Mouse (Mus musculus): ENCODE measurements around the gene Celf5. TPM values are rescaled to one million over a fixed set of nuclear protein-coding genes. Genes with fewer than 3 reads are reported as not detected.

Celf5 gene
- total and polyA plus RNA-seq, 3 experiments: 0.08 to 0.38 TPM; not detected in 1

GRCm38 (mm10) chr10:81492606-81493240 lies 10.2 kb upstream of the Celf5 start:
- no peak for DNase-seq (ENCODE audit: low read depth, low spot score)
- Histone ChIP-seq H3K9ac (ENCODE audit: control insufficient read depth, low read depth, low read length, poor library complexity, severe bottlenecking) (no peak overlapping the region), H3K4me1 (ENCODE audit: control insufficient read depth in 1 of 2, insufficient read depth in 2 of 2, low read length in 2 of 2) (peaks cover 0 to 8% of the 10 kb centered on the region in 2 experiments; a peak in 2 of 4 replicates), H3K36me3 (ENCODE audit: control insufficient read depth in 1 of 2, insufficient read depth in 2 of 2, low read length in 2 of 2) (peaks cover 0 to 7% of the 10 kb centered on the region in 2 experiments; a peak in 3 of 4 replicates), H3K4me3 (ENCODE audit: control insufficient read depth in 1 of 2, insufficient read depth in 1 of 2, low read depth in 2 of 2, low read length in 2 of 2) (no peak overlapping the region), H3K27ac (ENCODE audit: control insufficient read depth, low read depth, low read length) (no peak overlapping the region), H3K27me3 (ENCODE audit: control insufficient read depth in 1 of 2, insufficient read depth in 2 of 2, low read length in 2 of 2) (no peaks in the 10 kb centered on the region), H3K9me3 (replicated peaks; ENCODE audit: insufficient read depth, low read length) (no peaks in the 10 kb centered on the region), H3K79me2 (ENCODE audit: control insufficient read depth, insufficient read depth, low read length, poor library complexity) (peaks cover 29% of the 10 kb centered on the region)
- TF ChIP-seq MAZ (IDR thresholded peaks at IDR 0.05; ENCODE audit: low read depth, low read length): no peak
- TF ChIP-seq ZNF384 (IDR thresholded peaks at IDR 0.05; ENCODE audit: low read depth, low read length): no peak
- TF ChIP-seq TBP (IDR thresholded peaks at IDR 0.05; ENCODE audit: low read depth, low read length): no peak
- no peak for TF ChIP-seq ZC3H11A (IDR thresholded peaks at IDR 0.05; ENCODE audit: low read depth, low read length)
- no peak for TF ChIP-seq POLR2AphosphoS5 (IDR thresholded peaks at IDR 0.05; ENCODE audit: borderline replicate concordance, low read depth, low read length)

- H3K27me3 ChIP-seq (ENCODE audit: control insufficient read depth in 1 of 2, insufficient read depth in 2 of 2, low read length in 2 of 2): no peaks in the 10 kb centered on the region
- H3K9ac ChIP-seq (ENCODE audit: control insufficient read depth, low read depth, low read length, poor library complexity, severe bottlenecking): no peak overlapping the region
- peaks cover 0 to 12% of the 10 kb centered on the region in 2 experiments; a peak in 2 of 4 replicates for H3K4me1 ChIP-seq (ENCODE audit: control insufficient read depth in 1 of 2, insufficient read depth in 2 of 2, low read length in 2 of 2)
- H3K27ac ChIP-seq (ENCODE audit: control insufficient read depth, low read depth, low read length): no peak overlapping the region
- H3K79me2 ChIP-seq (ENCODE audit: control insufficient read depth, insufficient read depth, low read length, poor library complexity): peaks cover 27% of the 10 kb centered on the region
- peaks cover 0 to 7% of the 10 kb centered on the region in 2 experiments; a peak in 3 of 4 replicates for H3K36me3 ChIP-seq (ENCODE audit: control insufficient read depth in 1 of 2, insufficient read depth in 2 of 2, low read length in 2 of 2)
- no peaks in the 10 kb centered on the region for H3K9me3 ChIP-seq (replicated peaks; ENCODE audit: insufficient read depth, low read length)
- no peak for DNase-seq (ENCODE audit: low read depth, low spot score)
- no peak overlapping the region for H3K4me3 ChIP-seq (ENCODE audit: control insufficient read depth in 1 of 2, insufficient read depth in 1 of 2, low read depth in 2 of 2, low read length in 2 of 2)
- TF ChIP-seq GABPA (IDR thresholded peaks at IDR 0.05; ENCODE audit: low read depth, low read length) (no peak), MAX (IDR thresholded peaks at IDR 0.05; ENCODE audit: low read length) (no peak), ZNF384 (IDR thresholded peaks at IDR 0.05; ENCODE audit: low read depth, low read length) (no peak), GATA1 (IDR thresholded peaks at IDR 0.05; ENCODE audit: low read depth, low read length) (no peak), CTCF (IDR thresholded peaks at IDR 0.05 in 2 of 3, conservative IDR thresholded peaks at IDR 0.05 in 1 of 3; ENCODE audit: control insufficient read depth in 1 of 3, insufficient read depth in 1 of 3, low read depth in 2 of 3, low read length in 3 of 3, poor library complexity in 1 of 3, severe bottlenecking in 1 of 3) (no peak), RAD21 (IDR thresholded peaks at IDR 0.05; ENCODE audit: low read depth, low read length) (no peak), ELF1 (IDR thresholded peaks at IDR 0.05; ENCODE audit: low read depth, low read length) (no peak), E2F4 (IDR thresholded peaks at IDR 0.05; ENCODE audit: borderline replicate concordance, low read depth, low read length) (no peak), CHD2 (IDR thresholded peaks at IDR 0.05; ENCODE audit: low read length) (no peak), TBP (IDR thresholded peaks at IDR 0.05; ENCODE audit: low read depth, low read length) (no peak), ZKSCAN1 (IDR thresholded peaks at IDR 0.05; ENCODE audit: low read depth, low read length) (no peak), RCOR1 (IDR thresholded peaks at IDR 0.05; ENCODE audit: low read depth, low read length) (no peak), POLR2AphosphoS2 (IDR thresholded peaks at IDR 0.05; ENCODE audit: low read length) (no peak)
These were observed 8.5 kb upstream of the Celf5 start for GRCm38 (mm10) chr10:81491018-81491417.
